Mouse (Mus musculus) myocyte (in vitro differentiated cells): ENCODE measurements around the gene Arid1b.

ENCODE experiments used
- CEBPB ChIP-seq: IDR thresholded peaks from 2 replicates; pipeline ENCODE4 v1.6.1; 2011; ENCODE audit warnings: mild to moderate bottlenecking, moderate library complexity; ENCODE audit not compliant: poor library complexity, insufficient read depth, severe bottlenecking
- E2F4 ChIP-seq: IDR thresholded peaks from one replicate; pipeline ENCODE4 v1.6.1; 2011; ENCODE audit warnings: mild to moderate bottlenecking, control low read depth, moderate library complexity; ENCODE audit not compliant: insufficient read depth
- MAX ChIP-seq: IDR thresholded peaks from one replicate; pipeline ENCODE4 v1.6.1; 2011; ENCODE audit warnings: low read depth, mild to moderate bottlenecking, control low read depth
- MYOD1 ChIP-seq, 3 experiments: IDR thresholded peaks; one replicate each; pipeline ENCODE4 v1.6.1; 2011; ENCODE audit warnings: control low read depth in 2 of 3, low read depth in 2 of 3, mild to moderate bottlenecking in 2 of 3, moderate library complexity in 1 of 3; ENCODE audit not compliant: insufficient read length in 2 of 3, control insufficient read depth in 1 of 3
- MYOG ChIP-seq, 3 experiments: IDR thresholded peaks; one replicate each; pipeline ENCODE4 v1.6.1; 2011; ENCODE audit warnings: control low read depth in 2 of 3, low read depth in 2 of 3, mild to moderate bottlenecking in 2 of 3; ENCODE audit not compliant: insufficient read length in 2 of 3, control insufficient read depth in 1 of 3, insufficient read depth in 1 of 3
- POLR2A ChIP-seq: IDR thresholded peaks from one replicate; pipeline ENCODE4 v1.6.1; 2011; ENCODE audit warnings: low read depth, mild to moderate bottlenecking, control low read depth, moderate library complexity; ENCODE audit not compliant: insufficient read length
- POLR2AphosphoS2 ChIP-seq: IDR thresholded peaks from one replicate; pipeline ENCODE4 v1.6.1; 2011; ENCODE audit warnings: low read depth, control low read depth; ENCODE audit not compliant: insufficient read length
- REST ChIP-seq: IDR thresholded peaks from one replicate; pipeline ENCODE4 v1.6.1; 2011; ENCODE audit warnings: mild to moderate bottlenecking, control low read depth, moderate library complexity; ENCODE audit not compliant: insufficient read depth, insufficient read length
- SRF ChIP-seq: IDR thresholded peaks from one replicate; pipeline ENCODE4 v1.6.1; 2011; ENCODE audit warnings: low read depth; ENCODE audit not compliant: control insufficient read depth, insufficient read length
- TCF12 ChIP-seq: IDR thresholded peaks from one replicate; pipeline ENCODE4 v1.6.1; 2011; ENCODE audit warnings: mild to moderate bottlenecking, control low read depth; ENCODE audit not compliant: poor library complexity, insufficient read depth, severe bottlenecking
- TCF3 ChIP-seq: IDR thresholded peaks from one replicate; pipeline ENCODE4 v1.6.1; 2011; ENCODE audit warnings: low read depth, control low read depth; ENCODE audit not compliant: insufficient read length
- USF1 ChIP-seq: IDR thresholded peaks from one replicate; pipeline ENCODE4 v1.6.1; 2011; ENCODE audit warnings: low read depth, mild to moderate bottlenecking, control low read depth, moderate library complexity

- TF ChIP-seq SRF: no peak
- no peak for TF ChIP-seq POLR2A
- no peak for TF ChIP-seq MYOD1 (IDR thresholded peaks at IDR 0.05; ENCODE audit: control insufficient read depth in 1 of 3, insufficient read length in 2 of 3, low read depth in 2 of 3)
- no peak for TF ChIP-seq REST
- no peak for TF ChIP-seq MAX
- TF ChIP-seq TCF12: no peak
- TF ChIP-seq USF1: no peak
- TF ChIP-seq MYOG (IDR thresholded peaks at IDR 0.05; ENCODE audit: control insufficient read depth in 1 of 3, insufficient read depth in 1 of 3, insufficient read length in 2 of 3, low read depth in 2 of 3): no peak
- no peak for TF ChIP-seq POLR2AphosphoS2
- TF ChIP-seq E2F4: no peak
- no peak for TF ChIP-seq CEBPB
- TF ChIP-seq TCF3: no peak
Measured at GRCm38 (mm10) chr17:5174426-5175020, 180.4 kb downstream of the Arid1b start.
